Mouse (Mus musculus): Measurements from ENCODE around the gene Ids.
"Not testable (repeated sequence)": the region's sequence is repeated elsewhere in the genome, so short reads cannot be mapped to it uniquely, and the experiment has no call there.

The Ids gene

DNA sequence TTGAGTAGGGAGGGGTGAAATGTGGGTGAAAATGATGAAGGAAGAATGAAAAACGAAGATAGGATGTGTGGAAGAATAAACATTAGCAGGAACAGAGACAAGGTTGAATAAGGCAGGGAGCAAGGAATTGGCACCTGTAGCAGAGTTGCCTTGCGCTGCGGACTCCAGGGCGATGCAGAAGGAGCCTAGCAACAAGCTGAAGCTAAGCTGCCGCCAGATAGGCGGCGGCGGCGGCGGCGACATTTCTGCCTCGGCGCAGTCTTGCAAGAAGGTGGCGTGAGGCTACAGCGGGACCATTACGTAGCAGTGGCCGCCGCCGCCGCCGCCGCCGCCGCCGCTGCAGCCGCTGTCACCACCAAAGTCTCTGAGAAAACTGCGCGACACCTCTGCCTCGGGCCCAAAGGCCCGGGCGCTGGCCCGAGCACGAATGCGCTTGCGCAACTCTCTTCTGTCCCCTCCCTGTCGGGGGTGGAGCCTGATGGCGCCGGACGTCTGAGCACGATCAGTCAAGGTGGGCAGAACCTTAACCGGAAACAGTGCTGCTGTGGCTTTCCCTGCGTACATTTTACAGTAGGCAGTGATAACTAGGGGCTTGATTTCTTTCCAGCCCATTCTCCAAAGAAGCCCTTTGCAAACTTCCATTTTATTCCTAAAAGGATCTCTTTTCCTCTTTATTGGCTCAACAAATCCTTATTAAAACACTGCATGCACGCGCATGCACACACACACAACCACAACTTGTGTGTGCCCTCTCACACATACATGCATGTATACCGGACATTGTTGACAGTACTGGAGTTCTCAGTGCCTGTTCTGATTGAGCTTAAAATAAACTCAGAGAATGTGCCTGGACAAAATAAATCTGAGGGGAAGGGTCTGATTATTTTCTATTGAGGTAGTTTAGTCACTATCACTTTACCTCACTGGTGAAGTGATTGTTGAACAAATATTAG is at the start of gene Ids:
Ids (minus strand) TSS at position 424 of the 953 bp plus-strand sequence.
- DNase-seq (ENCODE audit: low spot score): peak; percentile 81

DNA sequence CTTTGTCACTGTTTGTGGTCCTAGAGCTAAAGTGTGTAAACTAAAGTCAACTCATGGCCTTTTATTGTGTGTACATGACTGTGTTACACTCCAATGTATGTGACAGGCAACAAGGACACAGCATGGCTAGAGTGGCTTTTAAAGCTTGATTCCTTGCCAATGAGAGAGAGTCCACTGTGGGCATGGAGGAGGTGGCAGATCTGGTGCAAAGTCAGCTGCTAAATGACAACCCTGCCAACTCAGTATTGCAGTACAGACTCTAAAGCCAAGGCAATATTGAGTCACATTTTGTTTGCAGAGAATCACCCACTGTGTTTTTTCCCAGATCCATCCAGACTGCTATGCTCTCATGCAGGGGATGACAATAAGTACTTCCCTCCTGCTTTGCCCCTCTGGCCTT is 27.8 kb upstream of the Ids start:
- not testable (repeated sequence) for DNase-seq (ENCODE audit: low spot score)

DNA sequence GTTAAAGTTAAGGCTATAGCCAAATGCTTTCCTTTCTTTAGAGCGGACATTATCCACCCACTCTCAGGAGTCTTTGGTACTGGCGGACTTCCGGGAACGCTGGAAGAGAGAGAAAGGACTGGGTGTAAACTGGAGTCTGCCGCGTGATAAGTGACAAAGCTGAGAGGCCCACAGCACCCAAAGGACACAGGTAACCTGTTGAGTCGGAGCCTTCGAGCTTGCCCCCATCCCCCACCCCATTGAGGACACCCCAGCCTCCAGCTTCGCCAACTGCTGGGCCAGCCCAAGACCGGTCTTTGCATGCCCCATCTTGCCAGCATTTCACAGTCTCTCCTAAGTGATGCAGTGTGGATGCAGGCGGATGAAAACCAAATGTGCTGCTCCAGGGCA is 21.1 kb upstream of the Ids start:
- no peak for DNase-seq (ENCODE audit: low spot score)

DNA sequence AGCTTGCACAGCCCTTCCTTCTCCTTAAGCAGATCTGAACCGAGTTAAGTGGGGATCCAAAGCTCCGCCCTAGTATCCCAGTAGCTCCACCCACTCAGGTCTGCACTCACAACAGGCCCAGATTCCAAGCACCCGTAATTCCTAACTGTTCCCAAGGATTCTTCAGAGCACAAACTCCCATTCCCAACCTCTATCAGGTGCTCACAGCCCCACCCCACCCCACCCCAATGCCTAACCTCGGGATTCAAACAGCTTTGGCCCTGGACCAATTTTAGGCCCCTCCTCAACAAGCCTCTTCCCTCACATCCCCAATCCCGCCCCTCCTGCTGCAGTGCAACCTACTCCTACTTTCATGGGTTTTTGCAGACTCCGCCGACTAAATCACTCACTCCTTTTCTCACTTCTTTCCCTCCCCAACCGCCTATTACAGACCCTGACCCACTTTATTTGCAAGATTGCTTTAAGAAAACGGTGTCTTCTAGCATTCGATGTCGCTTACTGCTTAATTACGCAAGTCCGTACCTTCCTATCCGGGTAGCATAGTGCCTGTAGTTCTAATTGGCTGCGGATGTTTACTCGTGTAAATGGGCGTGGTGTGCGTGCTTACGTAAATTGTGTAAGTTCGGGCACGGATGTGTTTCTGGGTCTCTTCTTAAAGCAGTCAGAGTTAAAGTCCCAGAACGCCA is 20.5 kb upstream of the Ids start, which contains the start of gene 1110012L19Rik:
1110012L19Rik (plus strand) TSS at position 602 of the 686 bp plus-strand sequence.
- peak; percentile 82 for DNase-seq (ENCODE audit: low spot score)

DNA sequence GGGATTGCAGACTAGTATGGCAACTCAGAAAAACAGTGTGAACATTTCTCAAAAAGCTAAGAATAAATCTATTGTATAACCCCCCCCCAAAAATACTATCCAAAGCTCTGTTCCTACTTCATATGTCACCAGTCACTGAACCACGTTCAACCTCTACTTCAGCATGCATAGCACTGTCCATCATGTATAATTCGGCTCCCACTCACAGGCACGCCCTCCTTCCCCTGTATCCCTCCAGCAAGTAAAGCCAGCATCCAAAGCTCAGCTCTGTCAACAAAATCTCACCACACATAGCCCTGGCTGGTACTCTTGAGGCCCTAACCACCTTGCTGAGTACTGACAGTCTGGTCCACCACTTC is 20.0 kb upstream of the Ids start:
- DNase-seq (ENCODE audit: low spot score): no peak

DNA sequence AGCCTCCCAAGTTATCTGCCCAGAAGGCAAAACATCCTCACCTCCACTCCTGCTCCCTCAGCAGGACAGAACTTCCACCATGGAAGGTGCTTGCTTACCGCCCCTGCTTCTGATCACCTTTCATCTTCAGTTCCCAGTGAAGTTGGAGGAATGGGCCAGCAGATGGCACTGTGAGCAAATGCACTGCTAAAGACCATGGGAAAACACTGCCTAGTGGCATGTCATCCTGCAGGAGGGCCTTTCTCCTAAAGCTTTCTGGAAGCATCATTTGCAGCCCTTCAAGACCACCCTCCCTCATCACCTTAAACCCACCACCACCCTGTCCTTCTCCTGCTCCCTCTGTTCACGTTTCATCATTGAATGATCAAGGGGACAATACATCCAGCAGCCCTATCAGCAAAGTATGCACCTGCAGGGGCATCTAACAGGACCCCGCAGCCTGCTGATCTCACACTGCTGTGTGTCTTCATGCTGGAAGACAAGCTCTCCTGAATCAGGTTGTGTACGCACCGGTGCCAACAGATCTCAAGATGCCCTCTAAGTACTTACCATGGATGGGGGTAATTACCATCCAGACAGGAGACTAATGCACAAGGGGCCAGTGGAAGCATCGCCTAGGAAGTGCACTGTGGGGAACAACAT is 9.7 kb upstream of the Ids start:
- DNase-seq (ENCODE audit: low spot score): not testable (repeated sequence)

DNA sequence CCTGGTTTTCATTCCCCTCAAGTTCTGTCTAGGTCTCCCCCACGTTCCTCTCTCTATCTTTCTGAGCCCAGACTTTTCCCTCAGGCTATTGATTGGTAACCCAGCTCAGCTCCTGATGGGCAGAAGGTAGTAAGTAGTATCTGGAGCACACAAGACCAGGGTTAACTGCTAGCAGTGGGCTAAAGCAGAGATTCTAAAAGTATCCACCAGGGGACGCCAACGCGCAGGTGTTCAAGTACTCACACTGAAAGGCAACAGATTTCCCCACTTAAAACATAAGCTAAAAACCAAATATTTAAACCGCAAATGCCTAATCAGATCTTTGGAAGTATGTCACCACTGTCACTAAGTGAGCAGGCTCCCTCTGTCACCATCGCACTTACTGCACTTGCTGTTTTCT is 4.9 kb upstream of the Ids start:
- DNase-seq (ENCODE audit: low spot score): not testable (repeated sequence)

DNA sequence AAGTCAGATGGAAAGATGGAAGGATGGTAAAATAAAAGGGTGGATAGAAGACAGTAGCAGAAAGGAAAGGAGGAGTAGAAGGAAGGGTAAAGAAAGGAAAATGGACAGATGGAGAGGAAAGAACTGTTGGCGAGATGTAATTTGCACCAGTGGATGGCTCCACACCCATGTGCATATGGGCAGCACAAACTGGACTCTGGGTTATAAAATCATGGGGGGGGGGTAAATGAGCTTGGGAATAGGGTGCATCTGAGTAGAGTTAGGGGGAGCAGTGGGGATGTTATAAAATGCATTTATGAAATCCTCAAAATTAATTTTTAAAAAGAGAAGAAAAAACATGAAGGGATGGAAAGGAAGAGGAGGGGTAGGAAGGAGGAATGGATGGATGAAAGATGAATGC is 682 bp downstream of the Ids start:
- DNase-seq (ENCODE audit: low spot score): no peak

DNA sequence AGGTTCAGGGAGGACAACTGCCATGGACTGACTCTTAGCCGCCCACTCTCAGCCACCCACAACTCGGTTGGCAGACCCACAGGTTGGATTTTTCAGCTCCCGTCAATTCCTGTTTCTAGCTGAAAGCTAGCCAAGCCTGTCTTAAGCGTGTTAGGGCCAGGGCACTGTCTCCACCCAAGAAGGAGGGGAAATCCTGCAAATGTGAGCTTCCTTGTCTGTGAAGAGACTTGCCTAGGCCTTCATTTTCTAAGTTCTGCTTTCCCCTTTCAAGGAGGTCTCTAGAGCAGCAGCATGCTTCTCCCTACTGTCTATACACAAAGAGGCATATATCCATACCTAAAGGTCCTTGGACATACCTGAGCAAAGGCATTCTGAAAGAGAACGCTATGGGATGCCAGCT is 1.4 kb downstream of the Ids start:
- DNase-seq (ENCODE audit: low spot score): peak; percentile 6

DNA sequence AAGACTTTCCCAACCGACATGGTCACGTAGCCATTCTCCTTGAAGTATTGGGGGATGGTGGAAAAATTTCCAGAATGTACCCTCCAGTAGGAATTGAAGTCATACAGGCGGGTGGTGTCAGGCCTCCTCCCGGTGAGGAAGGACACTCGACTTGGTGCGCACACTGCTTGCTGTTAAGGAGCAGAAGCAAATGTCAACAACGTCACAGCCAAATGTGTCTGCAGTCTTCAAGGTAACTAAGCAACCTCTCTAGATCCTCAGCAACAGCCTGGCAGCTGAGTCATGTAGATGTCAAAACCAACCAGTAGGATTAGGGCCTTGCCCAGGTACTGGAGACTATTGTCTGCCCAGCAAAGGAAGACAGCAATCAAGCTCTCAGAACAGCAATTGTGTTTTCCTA is 1.9 kb downstream of the Ids start:
- no peak for DNase-seq (ENCODE audit: low spot score)

DNA sequence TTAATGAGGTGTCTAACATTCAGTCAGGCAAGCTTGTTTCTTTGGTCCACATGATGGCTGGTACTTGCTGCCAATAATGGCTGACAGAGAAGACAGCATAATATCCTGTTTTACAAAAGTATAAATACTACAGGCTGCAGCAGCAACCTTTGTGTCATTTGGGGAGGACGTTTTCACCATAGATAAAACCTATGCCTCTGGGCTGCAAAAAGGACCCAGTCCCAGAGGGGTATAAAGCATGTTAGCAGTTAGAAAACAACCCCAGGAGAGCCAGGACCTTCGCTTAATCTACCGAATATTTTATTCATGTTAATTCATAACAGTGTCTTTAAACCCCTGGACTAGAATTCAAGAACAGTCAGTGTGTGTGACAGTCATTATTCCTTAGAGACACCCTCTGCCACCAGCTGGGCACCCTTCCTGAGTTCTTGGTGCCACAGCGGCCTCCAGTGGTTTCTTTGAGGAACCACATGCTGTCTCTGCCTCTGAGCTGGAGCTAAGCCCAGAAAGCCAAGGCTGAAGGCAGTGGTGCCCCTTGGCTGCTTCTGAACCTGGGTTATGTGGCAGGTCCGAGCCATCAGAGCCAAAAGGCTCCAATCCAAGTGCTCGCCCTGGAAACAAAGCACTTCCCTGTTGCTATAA is 34.6 kb downstream of the Ids start:
- DNase-seq (ENCODE audit: low spot score): peak; percentile 47

DNA sequence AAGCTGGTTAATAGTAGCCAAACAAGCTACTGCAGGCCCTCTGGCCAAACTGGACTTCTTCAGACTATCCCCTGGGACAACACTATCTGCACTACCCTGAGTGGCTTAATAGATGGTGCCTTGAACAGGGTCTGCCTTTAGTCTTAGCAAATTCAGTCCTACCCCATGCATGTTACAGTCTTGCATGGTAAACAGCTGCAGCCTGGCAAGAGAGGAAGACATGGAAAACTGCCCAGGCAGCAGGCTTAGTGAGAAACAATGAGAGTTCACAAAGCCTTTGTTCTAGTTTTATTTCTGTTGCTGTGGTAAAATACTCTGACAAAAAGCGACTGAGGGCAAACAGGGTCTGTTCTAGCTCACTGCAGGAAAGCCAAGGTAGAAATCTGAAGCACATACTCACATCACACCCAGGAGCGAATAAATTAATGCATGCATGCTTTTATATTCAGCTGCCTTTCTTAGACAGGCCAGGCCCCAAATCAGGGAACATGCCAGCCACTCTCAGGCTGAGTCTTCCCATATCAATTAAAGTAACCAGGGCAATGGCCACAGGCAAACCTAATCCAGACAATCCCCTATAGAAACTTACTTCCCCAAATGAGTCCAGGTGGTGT is 36.2 kb downstream of the Ids start:
- DNase-seq (ENCODE audit: low spot score): peak; percentile 26

DNA sequence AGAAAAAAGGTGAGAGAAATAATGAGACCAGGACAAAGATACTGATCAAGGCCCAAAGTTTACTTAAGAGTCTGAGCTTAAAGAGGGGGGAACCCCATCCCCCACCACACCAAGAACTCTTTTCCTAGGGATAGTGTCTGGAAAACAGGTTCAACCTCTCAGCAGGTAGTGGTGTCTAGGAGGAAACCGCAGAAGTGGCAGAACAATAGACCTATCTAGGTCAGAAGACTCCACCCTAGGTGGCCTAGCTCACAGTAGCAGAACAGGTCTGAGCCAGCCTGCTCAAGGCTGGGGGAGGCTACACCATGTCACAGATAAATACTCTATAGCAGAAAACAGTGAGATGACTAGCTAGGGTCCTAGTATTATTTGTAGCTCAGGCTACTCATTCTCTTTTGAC is 37.2 kb downstream of the Ids start:
- DNase-seq (ENCODE audit: low spot score): no peak

DNA sequence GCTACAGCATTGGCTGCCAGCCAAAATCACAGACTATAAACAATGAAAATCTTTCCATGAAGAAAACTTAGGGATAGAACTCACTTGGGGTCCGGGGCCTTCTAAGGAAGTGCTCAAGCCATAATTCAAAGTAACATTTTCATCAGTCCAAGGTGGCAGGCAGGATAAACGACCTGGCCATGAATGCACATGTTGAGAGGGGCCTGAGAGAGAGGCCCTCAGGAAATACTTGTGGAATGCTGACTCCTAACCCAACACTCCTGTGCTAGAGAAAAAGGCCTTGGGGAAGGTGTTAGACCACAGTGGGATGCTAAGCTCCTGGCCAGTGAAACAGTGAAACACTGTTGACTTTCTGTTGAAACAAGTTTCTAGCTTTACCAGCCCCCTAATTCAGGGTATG is 45.6 kb downstream of the Ids start:
- no peak for DNase-seq (ENCODE audit: low spot score)

DNA sequence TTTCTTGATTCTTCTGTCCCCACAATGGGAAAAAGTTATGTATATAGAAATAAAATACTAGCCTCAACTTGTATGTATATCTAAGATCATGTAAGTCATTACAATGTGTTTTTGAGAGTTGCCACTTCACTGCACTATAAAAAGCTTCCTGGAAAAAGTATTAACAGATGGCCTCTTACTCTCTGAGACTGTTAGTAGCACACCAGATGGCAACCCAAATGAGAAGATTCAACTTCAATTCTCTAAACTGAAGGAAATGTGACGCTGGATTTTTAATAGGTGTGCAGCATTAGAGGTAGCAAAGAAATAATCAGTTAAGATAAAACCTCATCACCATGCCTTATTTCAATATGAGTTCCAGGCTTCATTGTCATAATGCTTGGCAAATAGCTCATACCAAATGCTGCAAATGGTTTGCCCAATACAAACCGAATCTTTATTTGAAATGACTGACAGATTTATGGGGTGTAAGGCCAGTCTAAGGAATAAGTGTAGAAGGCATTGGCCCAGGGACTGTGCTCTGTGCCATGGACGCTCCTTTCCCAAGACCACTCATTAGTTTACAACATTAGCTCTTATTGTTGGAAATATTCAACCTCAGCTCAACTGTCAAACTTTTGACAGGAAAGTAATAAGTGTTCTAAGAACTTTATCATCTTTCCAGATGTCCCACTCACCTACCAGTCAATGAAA is 49.8 kb downstream of the Ids start:
- no peak for DNase-seq (ENCODE audit: low spot score)

All from layer of hippocampus, adult 11-12 months (tissue).